Mouse (Mus musculus) urinary bladder, postnatal 0 days (tissue): Measurements from ENCODE around the gene Tnfrsf13b. TPM values are rescaled to one million over a fixed set of nuclear protein-coding genes. Genes with fewer than 3 reads are reported as not detected.

Experiments used
- polyA plus RNA-seq: library from polyadenylated mRNA; unstranded; fragments of >200 nt; fragmentation: Nextera tagmentation; extraction: Ambion mirVana; gene quantifications from 2 replicates; pipeline ENCODE4 v1.2.1, GENCODE M21; 2015

Tnfrsf13b gene
- polyA plus RNA-seq, result 1.7 and 3.0 TPM in 2 replicates

DNA sequence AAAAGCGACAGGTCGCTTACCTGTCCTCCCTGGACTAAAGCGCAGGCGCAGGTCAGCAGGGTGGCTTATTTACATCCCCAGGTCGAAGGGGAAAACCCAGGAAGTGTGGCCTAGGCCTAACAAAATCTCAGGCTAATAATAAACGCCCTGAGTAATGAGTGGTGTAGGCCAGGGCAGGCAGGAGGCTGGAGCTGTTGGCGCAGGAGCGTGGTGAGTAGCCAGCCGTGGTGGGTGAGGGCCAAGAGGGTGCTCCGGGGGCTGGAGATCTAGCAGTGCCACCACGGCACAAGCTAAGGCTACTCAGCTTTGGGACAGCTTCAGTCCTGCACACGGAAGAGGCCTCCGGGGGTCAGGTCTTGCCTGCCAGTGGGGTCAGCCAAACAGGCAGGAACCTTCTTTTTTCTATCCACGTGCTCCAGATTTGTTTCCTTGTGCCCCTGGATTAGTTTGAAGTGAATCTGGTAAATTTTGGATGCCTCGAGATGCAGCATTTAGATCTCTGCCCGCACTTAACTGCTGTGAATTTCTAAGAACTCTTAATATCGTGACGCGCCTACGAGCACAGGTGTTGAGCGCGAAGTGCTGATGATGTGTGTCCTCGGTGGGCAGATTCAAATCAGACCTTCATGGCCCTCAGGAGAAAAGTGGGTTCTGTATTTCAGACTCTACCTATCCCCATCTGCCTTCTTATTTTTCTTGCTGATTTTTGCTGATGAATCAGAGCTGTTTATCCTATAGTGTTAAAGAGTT, at the start of gene Tnfrsf13b:
TSS of gene Tnfrsf13b (plus strand) at position 150 of the 750 bp plus-strand sequence.

DNA sequence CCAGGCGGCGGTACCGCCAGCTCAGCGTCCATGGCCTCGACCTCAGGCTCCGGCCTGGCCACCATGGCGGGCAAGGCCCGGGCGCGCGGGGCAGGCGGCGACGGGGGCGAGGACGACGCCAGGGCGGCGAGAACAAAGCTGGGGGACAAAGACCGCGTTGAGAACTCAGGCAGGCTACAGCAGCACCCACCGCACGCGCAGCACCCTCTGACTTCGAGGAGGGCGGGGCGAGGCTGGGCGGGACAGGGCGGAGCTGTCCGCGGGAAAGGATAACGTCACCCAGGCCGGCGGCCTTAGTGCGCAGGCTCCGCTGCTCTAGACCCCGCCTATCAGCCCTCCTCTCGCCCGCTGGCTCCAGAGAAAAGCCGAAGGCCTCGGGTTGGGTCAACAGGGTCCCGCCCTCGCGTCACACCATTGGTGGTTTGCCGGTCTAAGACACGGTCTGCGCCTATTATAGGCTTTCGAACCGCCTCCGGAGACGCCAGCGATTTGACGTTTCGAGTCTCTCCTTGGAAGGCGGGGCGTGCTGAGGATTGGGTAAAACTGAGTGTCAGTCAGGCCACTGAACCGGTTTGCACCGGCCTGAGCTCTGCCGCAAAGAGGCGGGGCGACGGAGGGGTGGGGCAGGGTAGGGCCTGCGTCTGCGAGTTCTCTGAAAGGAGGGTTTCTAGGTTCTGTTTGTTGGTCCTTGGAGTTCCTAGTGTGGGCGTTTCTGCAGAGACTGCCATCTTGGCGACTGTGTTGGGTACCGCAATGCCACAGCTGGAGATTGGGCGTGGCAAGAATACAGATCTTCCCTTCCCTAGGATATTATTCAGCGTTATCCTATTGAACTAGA, 48.5 kb downstream of the Tnfrsf13b start, which contains the start of gene Usp22:
TSS of gene Usp22 (minus strand) at position 235 of the 838 bp plus-strand sequence.

Other genes with a start within 250 kb of the Tnfrsf13b start
- gene Tmem11, start 247.5 kb upstream of the Tnfrsf13b start, polyA plus RNA-seq, result 44.7 and 47.3 TPM in 2 replicates
- gene Natd1, start 212.0 kb upstream of the Tnfrsf13b start, polyA plus RNA-seq, result 11.6 and 13.4 TPM in 2 replicates
- gene Map2k3, start 194.7 kb upstream of the Tnfrsf13b start, polyA plus RNA-seq, result 65.6 and 72.1 TPM in 2 replicates
- gene Kcnj12, start 104.2 kb upstream of the Tnfrsf13b start, polyA plus RNA-seq, result 1.9 and 2.3 TPM in 2 replicates
- 31.5 and 32.3 TPM in 2 replicates for gene Usp22, start 48.3 kb downstream of the Tnfrsf13b start, polyA plus RNA-seq
- gene Aldh3a1, start 80.8 kb downstream of the Tnfrsf13b start, polyA plus RNA-seq, result 0.07 and 0.15 TPM in 2 replicates
- gene Aldh3a2, start 140.7 kb downstream of the Tnfrsf13b start, polyA plus RNA-seq, result 28.6 and 29.1 TPM in 2 replicates
- gene Slc47a2, start 216.1 kb downstream of the Tnfrsf13b start, polyA plus RNA-seq, result not detected in 2 replicates